12 mouse cellular contexts compared by ENCODE assay signal in the genomic region with DNA sequence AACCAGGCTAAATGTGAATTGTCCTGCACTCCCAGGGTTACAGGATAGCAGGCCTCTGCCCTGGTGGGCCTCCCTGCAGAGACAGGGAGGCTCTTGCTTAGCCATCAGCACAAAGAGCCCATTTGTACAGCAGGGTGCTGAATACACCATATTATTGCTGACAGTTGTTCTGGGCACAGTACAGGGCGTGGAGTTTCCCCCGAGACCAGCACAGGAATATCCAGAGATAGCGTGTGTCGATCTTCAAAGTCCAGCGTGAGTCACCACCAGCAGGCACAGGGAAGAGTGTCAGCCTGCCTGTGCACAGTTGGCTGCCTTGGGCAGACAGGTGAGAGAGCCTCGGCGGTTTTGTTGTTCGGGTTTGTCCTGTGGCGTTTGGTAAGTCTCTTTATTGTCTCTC.
DNase-seq lines count a peak whose midpoint lies in the region; ATAC-seq and TF ChIP-seq lines count a peak whose summit lies in the region.
"Had no signal": no experiment of that assay in that cellular context is flagged by ENCODE, and none has a peak within 500 bp of the region (broad histone marks: within the 10 kb centered on the region; RNA-seq: fewer than 3 reads in every experiment).

No protein-coding gene starts in this region.

- 27% methylated on average over 9 of the region's 9 CpGs for WGBS in heart, embryonic 14.5 days
- WGBS in lung, embryonic 15.5 days = 50% methylated on average over 9 of the region's 9 CpGs
- 48% methylated on average over 9 of the region's 9 CpGs for WGBS in stomach, embryonic 14.5 days
- 52% methylated on average over 9 of the region's 9 CpGs for whole genome bisulfite sequencing in hindbrain, embryonic 14.5 days

- no peak overlapping the region for H3K4me3 ChIP-seq in heart, embryonic 14.5 days (ENCODE audit: control insufficient read depth in 1 of 2, insufficient read depth in 1 of 2, low read depth in 1 of 2, low read length in 2 of 2)
- H3K4me3 ChIP-seq in lung, embryonic 15.5 days = no peak overlapping the region
- no peak overlapping the region for H3K4me3 ChIP-seq in cortical plate, adult 2 months (ENCODE audit: insufficient read depth, low read length)
- no peak overlapping the region for H3K4me3 ChIP-seq in stomach, embryonic 14.5 days (ENCODE audit: low read depth, low read length)
- no peak overlapping the region for H3K4me3 ChIP-seq in hindbrain, embryonic 14.5 days (replicated peaks; ENCODE audit: low read length)
- H3K4me3 ChIP-seq: hindbrain, embryonic 15.5 days; midbrain, embryonic 15.5 days had no signal

- no peak overlapping the region for H3K9ac ChIP-seq in heart, embryonic 14.5 days (ENCODE audit: low read length)
- no peak overlapping the region for H3K9ac ChIP-seq in lung, embryonic 15.5 days
- no peak overlapping the region for H3K9ac ChIP-seq in stomach, embryonic 14.5 days (replicated peaks; ENCODE audit: low read depth, low read length)
- H3K9ac ChIP-seq in hindbrain, embryonic 14.5 days = no peak overlapping the region
- H3K9ac ChIP-seq: hindbrain, embryonic 15.5 days; midbrain, embryonic 15.5 days had no signal

- no peak overlapping the region for H3K4me2 ChIP-seq in heart, embryonic 14.5 days (ENCODE audit: low read length)
- H3K4me2 ChIP-seq in lung, embryonic 15.5 days = no peak overlapping the region
- no peak overlapping the region for H3K4me2 ChIP-seq in stomach, embryonic 14.5 days (replicated peaks; ENCODE audit: low read depth, low read length)
- H3K4me2 ChIP-seq in hindbrain, embryonic 14.5 days (replicated peaks) = no peak overlapping the region
- H3K4me2 ChIP-seq: hindbrain, embryonic 15.5 days; midbrain, embryonic 15.5 days had no signal

- H3K4me1 ChIP-seq in heart, embryonic 14.5 days (ENCODE audit: control insufficient read depth in 2 of 2, insufficient read depth in 2 of 2, low read length in 2 of 2) = peaks cover 16 to 22% of the 10 kb centered on the region in 2 experiments
- peaks cover 34% of the 10 kb centered on the region for H3K4me1 ChIP-seq in lung, embryonic 15.5 days
- H3K4me1 ChIP-seq in cortical plate, adult 2 months (ENCODE audit: control insufficient read depth, insufficient read depth, low read length) = peaks cover 2% of the 10 kb centered on the region; the same call in 1 of the 2 replicates
- H3K4me1 ChIP-seq in stomach, embryonic 14.5 days (ENCODE audit: control insufficient read depth, insufficient read depth, low read length) = peaks cover 17% of the 10 kb centered on the region
- H3K4me1 ChIP-seq in hindbrain, embryonic 14.5 days (replicated peaks; ENCODE audit: control insufficient read depth, insufficient read depth, low read length) = peaks cover 8% of the 10 kb centered on the region; the same call in 1 of the 2 replicates

- no peak for DNase-seq in heart, postnatal 36 days
- DNase-seq in lung, postnatal 14 days = no peak
- no peak for DNase-seq in hindbrain, embryonic 14.5 days (ENCODE audit: low spot score)
- DNase-seq: adrenal gland, postnatal 14 days; cerebellum, adult 11 months; lung, adult 2 months had no signal

- TF ChIP-seq POLR2A in cortical plate, adult 2 months (IDR thresholded peaks at IDR 0.05; ENCODE audit: extremely low read depth, insufficient read depth, low read length) = no peak

- 0 out of 2 replicates have a peak, but pooled peaks have one; percentile 23 for ATAC-seq in heart, embryonic 14.5 days (ENCODE audit: insufficient number of reproducible peaks, insufficient read depth, low FRiP score, low read depth)
- ATAC-seq in lung, embryonic 15.5 days (ENCODE audit: borderline replicate concordance, extremely low read depth, low FRiP score, low TSS enrichment) = no peak
- no peak for ATAC-seq in stomach, embryonic 14.5 days (ENCODE audit: insufficient number of reproducible peaks, insufficient read depth, low FRiP score, low read depth)
- ATAC-seq in hindbrain, embryonic 14.5 days (ENCODE audit: low FRiP score) = no peak
- ATAC-seq: midbrain, embryonic 15.5 days had no signal

- no peaks in the 10 kb centered on the region for H3K9me3 ChIP-seq in heart, embryonic 14.5 days (ENCODE audit: control insufficient read depth, low read length)
- no peaks in the 10 kb centered on the region for H3K9me3 ChIP-seq in lung, embryonic 15.5 days
- H3K9me3 ChIP-seq in stomach, embryonic 14.5 days (ENCODE audit: control insufficient read depth, low read depth, low read length) = no peaks in the 10 kb centered on the region
- H3K9me3 ChIP-seq in hindbrain, embryonic 14.5 days (ENCODE audit: control insufficient read depth, low read length) = no peaks in the 10 kb centered on the region
- H3K9me3 ChIP-seq: hindbrain, embryonic 15.5 days; midbrain, embryonic 15.5 days had no signal

- intact Hi-C loops in heart, postnatal 36 days (cut with DNase I) = no loop called here

- H3K27ac ChIP-seq in heart, embryonic 14.5 days (replicated peaks in 1 of 2; ENCODE audit: control insufficient read depth in 1 of 2, insufficient read depth in 1 of 2, low read depth in 2 of 2, low read length in 2 of 2) = no peak overlapping the region; a peak in 1 of 4 replicates
- peak overlapping the region; percentile 82 for H3K27ac ChIP-seq in lung, embryonic 15.5 days
- H3K27ac ChIP-seq in cortical plate, adult 2 months (ENCODE audit: insufficient read depth, low read length) = 0 out of 2 replicates have a peak overlapping the region, but pooled peaks have one; percentile 94
- peak overlapping the region; percentile 48; the same call in 1 of the 2 replicates for H3K27ac ChIP-seq in stomach, embryonic 14.5 days (ENCODE audit: low read length)
- H3K27ac ChIP-seq in hindbrain, embryonic 14.5 days = no peak overlapping the region
- H3K27ac ChIP-seq: hindbrain, embryonic 15.5 days; midbrain, embryonic 15.5 days had no signal

- TF ChIP-seq CTCF in cortical plate, adult 2 months (IDR thresholded peaks at IDR 0.05; ENCODE audit: extremely low read depth, insufficient read depth, low read length) = no peak

- H3K27me3 ChIP-seq in heart, embryonic 14.5 days (ENCODE audit: control insufficient read depth, insufficient read depth, low read length) = no peaks in the 10 kb centered on the region
- H3K27me3 ChIP-seq in lung, embryonic 15.5 days = no peaks in the 10 kb centered on the region
- no peaks in the 10 kb centered on the region for H3K27me3 ChIP-seq in stomach, embryonic 14.5 days (ENCODE audit: control insufficient read depth, insufficient read depth, low read length)
- no peaks in the 10 kb centered on the region for H3K27me3 ChIP-seq in hindbrain, embryonic 14.5 days (ENCODE audit: control insufficient read depth, insufficient read depth, low read length)
- H3K27me3 ChIP-seq: hindbrain, embryonic 15.5 days; midbrain, embryonic 15.5 days had no signal

- no peaks in the 10 kb centered on the region for H3K36me3 ChIP-seq in heart, embryonic 14.5 days (ENCODE audit: control insufficient read depth, insufficient read depth, low read length)
- no peaks in the 10 kb centered on the region for H3K36me3 ChIP-seq in lung, embryonic 15.5 days
- no peaks in the 10 kb centered on the region for H3K36me3 ChIP-seq in stomach, embryonic 14.5 days (ENCODE audit: control insufficient read depth, insufficient read depth, low read length)
- no peaks in the 10 kb centered on the region for H3K36me3 ChIP-seq in hindbrain, embryonic 14.5 days (replicated peaks; ENCODE audit: control insufficient read depth, insufficient read depth)
- H3K36me3 ChIP-seq: hindbrain, embryonic 15.5 days; midbrain, embryonic 15.5 days had no signal

Comparison
In these comparisons a context has a peak if more than half of its experiments do, and no peak if none do; other contexts are left out.
1. H3K27ac ChIP-seq: peak in lung, embryonic 15.5 days (single experiment), cortical plate, adult 2 months (single experiment) and stomach, embryonic 14.5 days (single experiment); none in heart, embryonic 14.5 days (0 of 2) and hindbrain, embryonic 14.5 days (single experiment).